Mouse (Mus musculus) adrenal gland, postnatal 36 days (tissue): ENCODE data around the gene Camsap2. TPM values are rescaled to one million over a fixed set of nuclear protein-coding genes. Genes with fewer than 3 reads are reported as not detected.

ENCODE experiments used
- DNase-seq, 2 experiments: peaks; one replicate each; pipeline ENCODE4 v3.0.0; 2021; ENCODE audit warnings: mixed read lengths in 1 of 2
- total RNA-seq, 2 experiments: library from RNA; stranded (reverse); gene quantifications; 2 replicates each; pipeline ENCODE4 v1.2.3; 2021

Gene Camsap2
- total RNA-seq, 2 experiments from 2014 or later: 39.0 to 46.4 TPM

DNA sequence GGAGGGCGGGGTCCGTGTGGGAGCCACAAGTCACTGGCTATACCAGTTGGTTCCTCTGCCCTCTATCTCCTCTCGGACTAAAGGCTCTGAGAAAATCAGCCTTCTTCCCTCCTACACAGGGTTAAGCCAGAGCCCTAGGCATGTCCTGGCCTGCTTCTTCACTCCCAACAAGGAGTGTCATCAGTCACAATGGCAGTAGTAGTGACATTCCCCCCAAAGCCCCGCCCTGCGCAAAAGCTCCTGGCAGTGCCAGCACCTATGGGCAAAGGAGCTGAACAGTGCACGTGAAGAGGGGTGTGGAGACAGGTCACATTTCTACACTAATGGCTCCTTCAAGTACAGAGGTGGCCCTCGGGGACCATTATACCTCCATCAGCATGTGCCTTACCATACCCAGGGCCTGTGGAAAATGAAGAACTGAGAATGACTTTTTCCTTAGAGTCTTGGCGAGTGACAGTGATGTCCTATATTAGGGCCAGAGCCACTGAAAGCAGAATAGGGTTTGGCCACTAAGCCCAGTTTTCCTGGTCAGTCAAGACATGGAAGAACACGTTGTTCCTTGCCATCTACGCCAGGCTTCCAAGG lies 122.1 kb downstream of the Camsap2 start:
- no peak for DNase-seq

DNA sequence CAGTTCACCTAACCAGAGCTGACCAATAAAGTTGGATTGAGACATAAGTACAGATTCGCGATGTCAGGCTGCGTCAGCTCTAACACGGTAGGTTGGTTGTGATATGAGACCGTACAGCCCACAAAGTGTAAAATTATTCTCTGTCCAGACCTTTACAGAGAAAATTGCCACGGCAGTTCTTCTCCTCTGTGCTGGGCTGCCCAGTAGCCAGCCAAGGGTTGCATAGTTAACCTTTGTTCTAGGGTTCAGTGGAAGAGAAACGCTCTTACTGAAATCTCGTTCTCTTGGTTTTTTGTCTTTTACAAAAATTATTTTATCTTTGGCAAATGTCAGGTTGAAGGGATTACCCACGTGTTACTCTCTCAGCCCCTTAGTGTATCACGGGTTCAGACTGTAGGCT lies 123.5 kb downstream of the Camsap2 start:
- no peak for DNase-seq

DNA sequence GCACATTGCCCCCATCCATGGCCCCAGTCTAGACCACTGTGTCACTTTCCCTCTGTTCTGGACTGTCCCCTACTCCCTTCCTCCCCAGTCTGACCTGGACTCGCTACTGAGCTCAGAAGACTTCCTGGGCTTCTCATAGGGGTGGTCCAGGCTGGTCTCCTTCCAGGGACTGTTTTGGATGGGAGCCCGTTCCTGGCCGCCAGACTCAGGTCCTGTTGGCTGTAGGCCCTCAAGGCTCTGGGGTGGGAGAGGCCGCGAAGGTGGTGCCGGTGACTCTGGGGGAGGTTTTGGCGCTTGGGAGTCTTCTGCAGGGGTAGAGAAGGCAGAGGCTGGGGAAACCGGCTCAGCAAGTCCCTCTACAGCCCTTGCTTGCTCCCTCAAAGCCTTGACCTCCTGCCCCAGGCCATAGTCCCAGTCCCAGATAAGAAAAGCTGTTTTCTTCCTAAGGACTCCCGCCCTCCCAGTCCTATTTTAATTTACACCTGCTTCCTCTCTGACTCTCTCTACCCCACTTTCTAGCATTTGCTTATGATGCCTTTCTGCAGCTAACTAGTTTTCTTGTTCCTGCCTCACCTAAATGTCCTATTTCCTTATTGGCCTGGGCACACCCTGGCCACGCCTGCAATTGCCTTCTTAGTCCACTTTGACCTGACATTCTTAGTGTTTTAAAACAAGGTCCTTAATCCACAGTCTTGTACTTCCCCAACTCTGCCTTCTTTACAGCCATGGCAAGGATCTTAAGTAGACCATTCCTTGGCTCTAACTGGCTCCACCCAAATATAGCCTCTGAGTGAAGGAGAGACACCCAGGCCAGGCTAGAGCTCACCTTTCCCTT lies 125.7 kb downstream of the Camsap2 start:
- no peak for DNase-seq

Other genes with a start within 250 kb of the Camsap2 start
- 1 to 10 TPM; 2.4 TPM for gene Kif21b, start 214.7 kb downstream of the Camsap2 start, total RNA-seq
- not detected for gene Mroh3, start 133.3 kb downstream of the Camsap2 start, total RNA-seq
- gene Inava, start 111.8 kb downstream of the Camsap2 start, total RNA-seq: not detected
- gene Gpr25, start 85.2 kb downstream of the Camsap2 start, total RNA-seq: not detected
- gene Ddx59, start 69.2 kb upstream of the Camsap2 start, total RNA-seq: 10 to 100 TPM; 10.5 to 14.8 TPM
- under 1 TPM; 0.73 to 0.79 TPM for gene Kif14, start 120.2 kb upstream of the Camsap2 start, total RNA-seq